Mouse (Mus musculus): Measurements from ENCODE around the gene Espn. TPM values are rescaled to one million over a fixed set of nuclear protein-coding genes. Genes with fewer than 3 reads are reported as not detected.

The Espn gene
- total and polyA plus RNA-seq, 2 experiments from 2014 or later = 0.47 to 0.71 TPM

DNA sequence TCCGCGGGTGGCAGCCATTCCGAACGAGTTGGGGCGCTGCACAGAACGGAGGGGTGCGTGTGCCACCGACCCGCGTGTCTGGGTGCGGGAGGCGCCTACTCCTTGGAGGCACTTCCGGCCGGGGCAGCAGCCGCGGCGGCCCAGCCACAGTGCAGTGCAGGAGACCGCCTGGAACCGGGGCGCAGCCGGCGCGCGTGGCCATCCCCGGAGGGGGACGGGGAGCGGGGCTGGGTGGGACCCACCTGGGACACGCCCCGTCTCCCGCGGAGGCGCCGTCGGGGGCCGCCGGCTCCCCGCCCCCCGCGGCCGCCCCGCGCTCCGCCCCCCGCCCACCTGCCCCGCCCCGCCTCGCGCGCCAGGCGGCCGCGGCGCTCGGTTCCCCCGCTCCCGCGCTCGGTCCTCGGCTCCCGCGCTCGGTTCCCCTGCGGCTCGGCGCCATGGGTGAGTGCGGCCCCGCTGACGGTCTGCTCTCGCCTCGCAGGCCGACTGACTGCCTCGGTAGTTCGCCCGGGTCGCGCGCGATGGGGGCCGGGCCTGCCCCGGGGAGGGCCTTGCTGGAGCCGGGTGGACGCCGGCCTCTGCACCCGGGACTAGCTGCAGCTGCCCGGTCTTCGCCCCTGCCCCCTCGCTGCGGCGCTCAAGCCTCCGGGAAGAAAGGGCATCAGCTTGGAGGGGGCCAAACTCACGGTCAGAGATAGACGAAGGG lies 65.5 kb downstream of the Espn start:
- under 1% methylated on average over 65 of the region's 92 CpGs for WGBS
- Histone ChIP-seq H3K9me3 (ENCODE audit: low read length) (no peaks in the 10 kb centered on the region), H3K4me3 (ENCODE audit: low read length) (peak overlapping the region; percentile 70), H3K27ac (peak overlapping the region; percentile 67), H3K4me2 (ENCODE audit: low read depth, low read length) (peak overlapping the region; percentile 86), H3K27me3 (ENCODE audit: insufficient read depth, low read length) (no peaks in the 10 kb centered on the region), H3K4me1 (ENCODE audit: insufficient read depth, low read length) (peaks cover 15% of the 10 kb centered on the region), H3K9ac (replicated peaks; ENCODE audit: low read length) (peak overlapping the region; percentile 72), H3K36me3 (ENCODE audit: insufficient read depth, low read length) (no peaks in the 10 kb centered on the region)
- peak; percentile 47 for DNase-seq (ENCODE audit: low spot score)
- ATAC-seq = peak; percentile 62; the same call in 1 of the 2 replicates
- no peak for TF ChIP-seq CTCF (IDR thresholded peaks at IDR 0.05; ENCODE audit: low read depth)

DNA sequence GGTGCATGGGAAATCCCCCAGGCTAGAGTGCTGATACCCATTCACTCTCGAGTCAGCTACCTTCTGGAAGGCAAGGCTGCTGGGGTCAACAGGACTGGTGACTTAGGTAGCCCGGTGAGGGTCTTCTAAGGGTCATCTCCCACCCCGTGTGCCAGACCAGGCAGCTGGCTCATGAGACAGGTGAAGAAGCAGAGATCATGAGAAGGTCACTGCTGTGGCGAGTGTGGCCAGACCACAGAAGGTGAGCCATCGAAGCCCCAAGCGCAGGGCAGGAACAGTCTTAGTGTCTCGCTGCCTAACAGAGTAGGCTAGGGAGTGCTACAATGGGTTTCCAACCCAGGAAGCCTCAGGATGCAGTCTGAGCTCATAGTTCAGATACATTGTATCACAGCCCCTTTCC lies 67.6 kb downstream of the Espn start:
- Histone ChIP-seq H3K36me3 (ENCODE audit: insufficient read depth, low read length) (no peaks in the 10 kb centered on the region), H3K27me3 (ENCODE audit: insufficient read depth, low read length) (no peaks in the 10 kb centered on the region), H3K4me2 (ENCODE audit: low read depth, low read length) (no peak overlapping the region), H3K4me1 (ENCODE audit: insufficient read depth, low read length) (peaks cover 15% of the 10 kb centered on the region), H3K27ac (no peak overlapping the region), H3K9ac (replicated peaks; ENCODE audit: low read length) (no peak overlapping the region), H3K9me3 (ENCODE audit: low read length) (no peaks in the 10 kb centered on the region), H3K4me3 (ENCODE audit: low read length) (no peak overlapping the region)
- no peak for ATAC-seq
- TF ChIP-seq CTCF (IDR thresholded peaks at IDR 0.05; ENCODE audit: low read depth) = no peak
- DNase-seq (ENCODE audit: low spot score) = no peak
- WGBS = 91% methylated on average over 7 of the region's 7 CpGs

DNA sequence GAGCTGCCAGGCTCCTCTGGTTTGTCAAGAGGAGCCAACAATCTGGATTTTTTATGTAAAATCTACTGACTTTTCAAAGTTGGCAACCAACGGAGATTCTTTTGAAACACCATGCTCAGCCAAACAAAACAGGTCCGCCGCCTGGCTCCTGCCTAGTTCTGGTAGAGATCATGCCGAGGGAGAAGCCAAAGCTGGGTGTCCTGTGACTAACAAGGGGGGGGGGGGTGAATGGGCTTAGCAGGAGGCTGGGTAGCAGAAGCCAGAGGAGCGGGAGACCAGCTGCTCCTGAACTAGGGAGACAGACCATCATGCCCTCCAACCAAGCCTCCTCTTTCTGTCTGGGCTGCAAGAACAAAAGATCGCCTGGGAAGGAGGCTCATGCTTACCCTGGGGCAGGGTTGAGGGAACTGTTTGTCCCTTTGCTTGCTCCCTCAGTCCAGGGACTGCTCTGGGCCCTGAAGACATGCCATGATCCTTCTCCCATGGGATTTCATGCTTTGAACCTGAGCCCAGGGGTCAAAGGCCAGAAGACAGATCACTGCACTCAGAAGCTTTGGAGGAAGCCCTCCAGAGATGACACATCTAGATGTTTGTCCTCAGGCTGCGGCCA lies 68.5 kb downstream of the Espn start:
- H3K27ac ChIP-seq = no peak overlapping the region
- ATAC-seq (no peak), DNase-seq (ENCODE audit: low spot score) (no peak)
- TF ChIP-seq CTCF (IDR thresholded peaks at IDR 0.05; ENCODE audit: low read depth) = no peak
- H3K4me3 ChIP-seq (ENCODE audit: low read length) = no peak overlapping the region
- no peak overlapping the region for H3K4me2 ChIP-seq (ENCODE audit: low read depth, low read length)
- H3K27me3 ChIP-seq (ENCODE audit: insufficient read depth, low read length) = no peaks in the 10 kb centered on the region
- no peaks in the 10 kb centered on the region for H3K9me3 ChIP-seq (ENCODE audit: low read length)
- H3K36me3 ChIP-seq (ENCODE audit: insufficient read depth, low read length) = no peaks in the 10 kb centered on the region
- 47% methylated on average over 7 of the region's 7 CpGs for WGBS
- H3K4me1 ChIP-seq (ENCODE audit: insufficient read depth, low read length) = peaks cover 15% of the 10 kb centered on the region
- no peak overlapping the region for H3K9ac ChIP-seq (replicated peaks; ENCODE audit: low read length)

DNA sequence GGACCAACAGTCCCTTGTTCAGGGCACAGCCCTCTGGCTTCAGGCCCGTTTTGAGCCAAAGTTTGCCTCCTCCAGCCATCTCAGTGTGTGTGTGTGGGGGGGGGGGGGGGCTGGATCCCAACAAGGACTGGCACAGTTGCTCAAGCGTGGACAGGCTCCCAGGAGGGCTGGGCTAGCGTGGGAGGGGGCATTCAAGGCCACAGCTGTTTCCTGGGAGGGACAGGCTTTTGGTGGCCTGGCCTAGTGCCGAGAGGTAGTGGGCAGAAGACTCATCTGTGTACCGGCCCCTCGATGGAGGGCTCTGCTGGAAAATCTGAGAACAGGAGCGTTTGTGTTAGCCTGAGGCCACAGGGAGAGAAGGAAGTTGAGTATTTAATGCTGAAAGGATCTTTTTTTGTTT lies 72.2 kb downstream of the Espn start:
- Histone ChIP-seq H3K27me3 (ENCODE audit: insufficient read depth, low read length) (no peaks in the 10 kb centered on the region), H3K9me3 (ENCODE audit: low read length) (no peaks in the 10 kb centered on the region), H3K9ac (replicated peaks; ENCODE audit: low read length) (no peak overlapping the region), H3K4me3 (ENCODE audit: low read length) (no peak overlapping the region), H3K4me2 (ENCODE audit: low read depth, low read length) (no peak overlapping the region), H3K4me1 (ENCODE audit: insufficient read depth, low read length) (0 out of 2 replicates have a peak, but pooled peaks cover 3% of the 10 kb centered on the region), H3K36me3 (ENCODE audit: insufficient read depth, low read length) (no peaks in the 10 kb centered on the region), H3K27ac (no peak overlapping the region)
- 42% methylated on average over 7 of the region's 7 CpGs for WGBS
- no peak for TF ChIP-seq CTCF (IDR thresholded peaks at IDR 0.05; ENCODE audit: low read depth)
- ATAC-seq (0 out of 2 replicates have a peak, but pooled peaks have one; percentile 21), DNase-seq (ENCODE audit: low spot score) (no peak)

DNA sequence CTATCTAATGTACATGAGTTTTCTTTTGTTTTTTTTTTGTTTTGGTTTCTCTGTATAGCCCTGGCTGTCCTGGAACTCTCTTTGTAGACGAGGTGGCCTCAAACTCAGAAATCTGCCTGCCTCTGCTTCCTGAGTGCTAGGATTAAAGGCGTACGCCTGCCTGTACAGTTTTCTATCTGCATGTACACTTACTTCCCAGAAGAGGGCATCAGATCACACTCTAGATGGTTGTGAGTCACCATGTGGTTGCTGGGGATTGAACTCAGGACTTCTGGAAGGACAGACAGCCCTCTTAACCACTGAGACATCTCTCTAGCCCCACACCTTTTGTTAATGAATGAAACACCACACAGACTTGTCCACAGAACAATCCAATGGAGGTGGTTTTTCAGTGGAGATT lies 72.9 kb downstream of the Espn start:
- ATAC-seq = no peak
- no peaks in the 10 kb centered on the region for H3K27me3 ChIP-seq (ENCODE audit: insufficient read depth, low read length)
- 0 out of 2 replicates have a peak, but pooled peaks cover 3% of the 10 kb centered on the region for H3K4me1 ChIP-seq (ENCODE audit: insufficient read depth, low read length)
- TF ChIP-seq CTCF (IDR thresholded peaks at IDR 0.05; ENCODE audit: low read depth) = no peak
- DNase-seq (ENCODE audit: low spot score) = no peak
- no peak overlapping the region for H3K4me3 ChIP-seq (ENCODE audit: low read length)
- H3K27ac ChIP-seq = no peak overlapping the region
- H3K9ac ChIP-seq (replicated peaks; ENCODE audit: low read length) = no peak overlapping the region
- H3K36me3 ChIP-seq (ENCODE audit: insufficient read depth, low read length) = no peaks in the 10 kb centered on the region
- no peak overlapping the region for H3K4me2 ChIP-seq (ENCODE audit: low read depth, low read length)
- WGBS = 94% methylated on average over 3 of the region's 3 CpGs
- no peaks in the 10 kb centered on the region for H3K9me3 ChIP-seq (ENCODE audit: low read length)

DNA sequence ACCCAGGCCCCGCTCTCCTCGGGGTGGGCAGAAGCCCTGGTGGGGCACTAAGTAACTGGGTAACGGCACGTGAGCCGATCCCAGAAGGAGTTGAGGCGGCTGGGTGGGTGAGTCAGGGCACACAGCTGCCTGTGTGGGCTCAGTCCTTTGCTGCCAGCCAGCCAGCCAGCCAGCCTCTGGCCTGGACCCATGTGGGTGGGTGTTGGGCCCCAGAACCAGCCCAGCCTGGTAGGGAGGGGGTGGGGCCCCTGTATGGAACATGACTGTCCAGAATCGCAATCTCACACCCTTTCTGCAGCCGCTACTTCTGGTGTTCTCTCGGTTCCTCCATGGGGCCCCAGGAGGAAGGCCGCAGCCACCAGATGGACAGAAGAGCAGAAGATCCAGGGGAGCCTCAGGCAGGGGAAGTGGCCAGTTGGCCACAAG lies 74.1 kb downstream of the Espn start:
- ATAC-seq = no peak
- 83% methylated on average over 10 of the region's 10 CpGs for WGBS
- no peak for DNase-seq (ENCODE audit: low spot score)
- Histone ChIP-seq H3K27ac (no peak overlapping the region), H3K4me3 (ENCODE audit: low read length) (no peak overlapping the region), H3K4me1 (ENCODE audit: insufficient read depth, low read length) (0 out of 2 replicates have a peak, but pooled peaks cover 8% of the 10 kb centered on the region), H3K27me3 (ENCODE audit: insufficient read depth, low read length) (no peaks in the 10 kb centered on the region), H3K9me3 (ENCODE audit: low read length) (no peaks in the 10 kb centered on the region), H3K9ac (replicated peaks; ENCODE audit: low read length) (no peak overlapping the region), H3K36me3 (ENCODE audit: insufficient read depth, low read length) (no peaks in the 10 kb centered on the region), H3K4me2 (ENCODE audit: low read depth, low read length) (no peak overlapping the region)
- no peak for TF ChIP-seq CTCF (IDR thresholded peaks at IDR 0.05; ENCODE audit: low read depth)

DNA sequence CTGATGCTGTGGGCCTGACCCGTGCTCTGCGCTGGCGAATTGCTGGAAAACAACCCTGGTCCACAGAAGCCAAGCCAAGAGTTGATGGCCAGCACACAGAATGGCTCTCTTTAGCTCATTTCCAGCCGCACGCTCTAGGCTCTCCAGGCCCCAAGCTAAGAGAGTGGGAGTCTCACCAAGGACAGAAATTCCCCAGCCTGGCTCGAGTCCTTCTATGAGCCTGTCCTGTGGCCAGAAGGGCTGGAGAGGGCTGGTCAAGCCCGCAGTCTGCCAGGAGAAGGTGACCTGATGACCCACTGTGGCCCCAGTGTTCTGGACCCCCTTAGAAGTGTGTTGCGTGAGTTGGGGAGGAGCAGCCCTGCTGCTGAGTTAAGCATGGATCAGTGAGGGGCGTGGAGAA lies 75.0 kb downstream of the Espn start:
- Histone ChIP-seq H3K4me3 (ENCODE audit: low read length) (no peak overlapping the region), H3K4me1 (ENCODE audit: insufficient read depth, low read length) (0 out of 2 replicates have a peak, but pooled peaks cover 8% of the 10 kb centered on the region), H3K27me3 (ENCODE audit: insufficient read depth, low read length) (no peaks in the 10 kb centered on the region), H3K9me3 (ENCODE audit: low read length) (no peaks in the 10 kb centered on the region), H3K9ac (replicated peaks; ENCODE audit: low read length) (no peak overlapping the region), H3K27ac (no peak overlapping the region), H3K4me2 (ENCODE audit: low read depth, low read length) (no peak overlapping the region), H3K36me3 (ENCODE audit: insufficient read depth, low read length) (no peaks in the 10 kb centered on the region)
- ATAC-seq (no peak), DNase-seq (ENCODE audit: low spot score) (no peak)
- WGBS = 82% methylated on average over 9 of the region's 9 CpGs
- TF ChIP-seq CTCF (IDR thresholded peaks at IDR 0.05; ENCODE audit: low read depth) = no peak

Measured in hindbrain, postnatal 0 days (tissue).